ENCODE assay signal across 11 mouse cellular contexts in genomic region chr2:32140498-32140934, GRCm38 (mm10). TPM values are rescaled to one million over a fixed set of nuclear protein-coding genes. Genes with fewer than 3 reads are reported as not detected.
DNase-seq lines count a peak whose midpoint lies in the region; ATAC-seq and TF ChIP-seq lines count a peak whose summit lies in the region.
"Had no signal": no experiment of that assay in that cellular context is flagged by ENCODE, and none has a peak within 500 bp of the region (broad histone marks: within the 10 kb centered on the region; RNA-seq: fewer than 3 reads in every experiment).

No protein-coding gene starts in this region.

- 10% methylated on average over 4 of the region's 4 CpGs for WGBS in cerebellum, adult 2 months
- 23% methylated on average over 4 of the region's 4 CpGs for WGBS in midbrain, embryonic 10.5 days
- WGBS in midbrain, embryonic 16.5 days = 11% methylated on average over 4 of the region's 4 CpGs

- no peak overlapping the region for H3K4me3 ChIP-seq in cerebellum, adult 2 months (replicated peaks; ENCODE audit: insufficient read depth, low read depth, low read length)
- no peak overlapping the region for H3K4me3 ChIP-seq in midbrain, embryonic 10.5 days
- no peak overlapping the region for H3K4me3 ChIP-seq in midbrain, embryonic 16.5 days (ENCODE audit: low read depth, low read length)
- H3K4me3 ChIP-seq: limb, embryonic 15.5 days had no signal

- H3K27me3 ChIP-seq in cerebellum, adult 2 months (ENCODE audit: control insufficient read depth, insufficient read depth, low read length) = no peaks in the 10 kb centered on the region
- no peaks in the 10 kb centered on the region for H3K27me3 ChIP-seq in midbrain, embryonic 10.5 days (ENCODE audit: low read depth, poor library complexity, severe bottlenecking)
- no peaks in the 10 kb centered on the region for H3K27me3 ChIP-seq in midbrain, embryonic 16.5 days (ENCODE audit: control insufficient read depth, insufficient read depth, low read depth, low read length)
- H3K27me3 ChIP-seq: limb, embryonic 15.5 days had no signal

- H3K4me2 ChIP-seq in midbrain, embryonic 16.5 days (ENCODE audit: low read length) = no peak overlapping the region
- H3K4me2 ChIP-seq: limb, embryonic 15.5 days had no signal

- TF ChIP-seq CTCF in cerebellum, adult 2 months (IDR thresholded peaks at IDR 0.05; ENCODE audit: borderline replicate concordance, insufficient read depth, low read depth, low read length) = no peak

- H3K36me3 ChIP-seq in midbrain, embryonic 10.5 days = no peaks in the 10 kb centered on the region
- no peaks in the 10 kb centered on the region for H3K36me3 ChIP-seq in midbrain, embryonic 16.5 days (ENCODE audit: control insufficient read depth, insufficient read depth, low read length)
- H3K36me3 ChIP-seq: limb, embryonic 15.5 days had no signal

- no peak for ATAC-seq in midbrain, embryonic 16.5 days

- no peaks in the 10 kb centered on the region for H3K4me1 ChIP-seq in cerebellum, adult 2 months (ENCODE audit: control insufficient read depth, insufficient read depth, low read length)
- peaks cover 35% of the 10 kb centered on the region for H3K4me1 ChIP-seq in midbrain, embryonic 10.5 days
- peaks cover 3% of the 10 kb centered on the region; the same call in 1 of the 2 replicates for H3K4me1 ChIP-seq in midbrain, embryonic 16.5 days (ENCODE audit: control insufficient read depth, insufficient read depth, low read length)
- H3K4me1 ChIP-seq: limb, embryonic 15.5 days had no signal

- H3K9ac ChIP-seq in midbrain, embryonic 16.5 days (ENCODE audit: low read depth, low read length) = no peak overlapping the region
- H3K9ac ChIP-seq: limb, embryonic 15.5 days had no signal

- H3K27ac ChIP-seq in cerebellum, adult 2 months (ENCODE audit: insufficient read depth, low read length) = no peak overlapping the region
- peak overlapping the region; percentile 69 for H3K27ac ChIP-seq in midbrain, embryonic 10.5 days (replicated peaks)
- no peak overlapping the region for H3K27ac ChIP-seq in midbrain, embryonic 16.5 days (ENCODE audit: low read length)
- H3K27ac ChIP-seq: limb, embryonic 15.5 days had no signal

- peak; percentile 48 for DNase-seq in cerebellum, adult 9-11 months
- no peak for DNase-seq in cerebellum, adult 2 months
- peak; percentile 47 for DNase-seq in midbrain, embryonic 10.5 days (ENCODE audit: low spot score)
- DNase-seq in adipocyte (ENCODE audit: low spot score) = peak; percentile 97
- peak; percentile 82 to 84 for DNase-seq in kidney, postnatal 36 days
- DNase-seq in cerebellum, postnatal 25 days = no peak
- no peak for DNase-seq in thymus, postnatal 14 days
- DNase-seq: layer of hippocampus, postnatal 36 days; thymus, adult 18-20 months had no signal

- no peak for TF ChIP-seq POLR2A in cerebellum, adult 2 months (IDR thresholded peaks at IDR 0.05; ENCODE audit: borderline replicate concordance, insufficient read depth, low read length)

- H3K9me3 ChIP-seq in midbrain, embryonic 10.5 days (replicated peaks) = no peaks in the 10 kb centered on the region
- no peaks in the 10 kb centered on the region for H3K9me3 ChIP-seq in midbrain, embryonic 16.5 days (replicated peaks; ENCODE audit: control insufficient read depth, low read length, poor library complexity, severe bottlenecking)
- H3K9me3 ChIP-seq: limb, embryonic 15.5 days had no signal

RNA-seq across cellular contexts. Expression of gene Prrc2b, which starts 10.4 kb away (rescaled TPM):
- polyA plus RNA-seq in cerebellum, adult 2 months (2012; rRNA removed) = 88.9 and 95.6 TPM in 2 replicates
- polyA plus RNA-seq in midbrain, embryonic 10.5 days (2016; fragmentation: Nextera tagmentation; extraction: Ambion mirVana) = 41.5 and 57.6 TPM in 2 replicates
- polyA plus RNA-seq in midbrain, embryonic 16.5 days (2015; fragmentation: Nextera tagmentation; extraction: Ambion mirVana) = 69.8 and 77.9 TPM in 2 replicates

RNA-seq across cellular contexts. Expression of gene Plpp7, which starts 45.2 kb away (rescaled TPM):
- polyA plus RNA-seq in cerebellum, adult 2 months (2012; rRNA removed) = 41.3 and 45.0 TPM in 2 replicates
- 7.1 and 7.8 TPM in 2 replicates for polyA plus RNA-seq in midbrain, embryonic 10.5 days (2016; fragmentation: Nextera tagmentation; extraction: Ambion mirVana)
- polyA plus RNA-seq in midbrain, embryonic 16.5 days (2015; fragmentation: Nextera tagmentation; extraction: Ambion mirVana) = 25.0 and 28.4 TPM in 2 replicates

RNA-seq across cellular contexts. Expression of gene Fam78a, which starts 55.9 kb away (rescaled TPM):
- polyA plus RNA-seq in cerebellum, adult 2 months (2012; rRNA removed) = 4.2 and 4.4 TPM in 2 replicates
- 1.3 and 1.6 TPM in 2 replicates for polyA plus RNA-seq in midbrain, embryonic 10.5 days (2016; fragmentation: Nextera tagmentation; extraction: Ambion mirVana)
- 0.41 and 0.45 TPM in 2 replicates for polyA plus RNA-seq in midbrain, embryonic 16.5 days (2015; fragmentation: Nextera tagmentation; extraction: Ambion mirVana)

Comparison
In these comparisons a context has a peak if more than half of its experiments do, and no peak if none do; other contexts are left out.
1. DNase-seq: peak in cerebellum, adult 9-11 months (single experiment), midbrain, embryonic 10.5 days (single experiment), adipocyte (single experiment) and kidney, postnatal 36 days (2 of 2); none in cerebellum, adult 2 months (0 of 2), cerebellum, postnatal 25 days (0 of 2) and thymus, postnatal 14 days (single experiment).